Mouse (Mus musculus) ES-E14 (cell line): ENCODE measurements at regions not wholly inside any gene's neighbourhood (a gene's known extent, or its start where the extent isn't known, plus 50 kb on each side); places are given as distances from the start of the nearest gene placed in this dataset.

Experiments used
- DNase-seq: peaks from one replicate; pipeline ENCODE4 v3.0.0-alpha.2; 2013; ENCODE audit warnings: low read depth, low spot score
- H3K27ac ChIP-seq: 2 replicates; pipeline ENCODE4 v1.5.1; 2012; ENCODE audit warnings: low read depth, mild to moderate bottlenecking, low read length, moderate library complexity, mixed read lengths; ENCODE audit not compliant: poor library complexity, insufficient read depth, severe bottlenecking
- H3K36me3 ChIP-seq: 2 replicates; pipeline ENCODE4 v1.6.1; 2012; ENCODE audit warnings: mild to moderate bottlenecking, low read length, moderate library complexity, mixed read lengths; ENCODE audit not compliant: control insufficient read depth, poor library complexity, insufficient read depth, severe bottlenecking
- H3K4me1 ChIP-seq, 2 experiments: fragments of 150-350 bp in 1 of 2; sonication (generic) in 1 of 2; 2 replicates each; pipeline ENCODE4 v1.6.1; 2012; ENCODE audit warnings: low read length in 2 of 2, mild to moderate bottlenecking in 1 of 2, mixed read lengths in 1 of 2; ENCODE audit not compliant: control insufficient read depth in 2 of 2, insufficient read depth in 2 of 2, poor library complexity in 1 of 2
- H3K4me3 ChIP-seq, 2 experiments: fragments of 150-350 bp in 1 of 2; sonication (generic) in 1 of 2; 2 replicates each; pipeline ENCODE4 v1.5.1; 2012; ENCODE audit warnings: low read length in 2 of 2, low read depth in 1 of 2, mild to moderate bottlenecking in 1 of 2, mixed read lengths in 1 of 2; ENCODE audit not compliant: insufficient read depth in 1 of 2, poor library complexity in 1 of 2, severe bottlenecking in 1 of 2
- H3K9ac ChIP-seq: 2 replicates; pipeline ENCODE4 v1.6.1; 2012; ENCODE audit warnings: low read depth, mild to moderate bottlenecking, low read length, mixed read lengths; ENCODE audit not compliant: poor library complexity, insufficient read depth, severe bottlenecking
- H3K9me3 ChIP-seq: fragments of 150-350 bp; sonication (generic); 2 replicates; pipeline ENCODE4 v1.6.1; 2012; ENCODE audit warnings: low read depth, mild to moderate bottlenecking, low read length; ENCODE audit not compliant: control insufficient read depth, insufficient read depth
- CHD2 ChIP-seq: IDR thresholded peaks from 2 replicates; pipeline ENCODE4 v1.6.1; 2014; ENCODE audit warnings: mild to moderate bottlenecking, low read depth, low read length, inconsistent platforms
- HCFC1 ChIP-seq: IDR thresholded peaks from 2 replicates; pipeline ENCODE4 v1.6.1; 2012; ENCODE audit warnings: low read length, inconsistent platforms, borderline replicate concordance; ENCODE audit not compliant: insufficient read depth
- MAFK ChIP-seq: IDR thresholded peaks from 2 replicates; pipeline ENCODE4 v1.6.1; 2014; ENCODE audit warnings: mild to moderate bottlenecking, low read depth, low read length, inconsistent platforms; ENCODE audit not compliant: insufficient read depth
- ZC3H11A ChIP-seq: IDR thresholded peaks from 2 replicates; pipeline ENCODE4 v1.6.1; 2012; ENCODE audit warnings: low read depth, mild to moderate bottlenecking, inconsistent platforms, low read length, borderline replicate concordance
- ZNF384 ChIP-seq: IDR thresholded peaks from 2 replicates; pipeline ENCODE4 v1.6.1; 2012; ENCODE audit warnings: low read depth, low read length, inconsistent platforms
- in situ Hi-C, 2 experiments: fragments of 600-800 bp; cut with MboI; formaldehyde crosslinking; loops; one replicate each; pipeline ENCODE4 v1.15.1; 2025; ENCODE audit warnings: low sequenced_read_pairs in 2 of 2, inconsistent platforms in 1 of 2; ENCODE audit not compliant: unreplicated experiment in 2 of 2

- in situ Hi-C loops = no loop called here
- Histone ChIP-seq H3K4me1 (no peaks in the 10 kb centered on the region), H3K9ac (no peak overlapping the region), H3K36me3 (no peaks in the 10 kb centered on the region), H3K4me3 (no peak overlapping the region), H3K9me3 (no peaks in the 10 kb centered on the region), H3K27ac (no peak overlapping the region)
- no peak for DNase-seq
- TF ChIP-seq CHD2 (no peak), HCFC1 (no peak), ZNF384 (no peak), ZC3H11A (no peak), MAFK (no peak)
Observed at GRCm38 (mm10) chr5:133768856-133769255, 330.7 kb upstream of the Castor2 start.

GRCm38 (mm10) chr5:133757817-133758216, 341.7 kb upstream of the Castor2 start:
- TF ChIP-seq ZC3H11A (no peak), MAFK (no peak), HCFC1 (no peak), CHD2 (no peak), ZNF384 (no peak)
- Histone ChIP-seq H3K4me1 (peaks cover 2 to 13% of the 10 kb centered on the region in 2 experiments; a peak in 2 of 4 replicates), H3K36me3 (no peaks in the 10 kb centered on the region), H3K27ac (no peak overlapping the region), H3K9me3 (no peaks in the 10 kb centered on the region), H3K4me3 (no peak overlapping the region), H3K9ac (no peak overlapping the region)
- in situ Hi-C loops = no loop called here
- DNase-seq = no peak

GRCm38 (mm10) chr5:133754180-133754579, 345.3 kb upstream of the Castor2 start:
- TF ChIP-seq HCFC1 = no peak
- in situ Hi-C loops = no loop called here
- no peaks in the 10 kb centered on the region for H3K9me3 ChIP-seq
- no peaks in the 10 kb centered on the region for H3K36me3 ChIP-seq
- no peak for DNase-seq
- H3K4me1 ChIP-seq = peaks cover 2 to 13% of the 10 kb centered on the region in 2 experiments; a peak in 2 of 4 replicates
- H3K27ac ChIP-seq = no peak overlapping the region
- H3K9ac ChIP-seq = no peak overlapping the region
- H3K4me3 ChIP-seq = no peak overlapping the region

- Histone ChIP-seq H3K36me3 (no peaks in the 10 kb centered on the region), H3K9ac (no peak overlapping the region), H3K4me3 (no peak overlapping the region), H3K27ac (no peak overlapping the region; the same call in 1 of the 2 replicates), H3K9me3 (no peaks in the 10 kb centered on the region), H3K4me1 (peaks cover 2 to 13% of the 10 kb centered on the region in 2 experiments; a peak in 2 of 4 replicates)
- TF ChIP-seq HCFC1 (no peak), CHD2 (no peak), ZNF384 (no peak), ZC3H11A (no peak), MAFK (no peak)
- in situ Hi-C loops = no loop called here
- DNase-seq = no peak
Observed at GRCm38 (mm10) chr5:133753461-133754160, 345.9 kb upstream of the Castor2 start.

- Histone ChIP-seq H3K27ac (no peak overlapping the region), H3K4me3 (no peak overlapping the region), H3K4me1 (peaks cover 4 to 5% of the 10 kb centered on the region in 2 experiments; a peak in 3 of 4 replicates), H3K36me3 (no peaks in the 10 kb centered on the region), H3K9ac (no peak overlapping the region), H3K9me3 (no peaks in the 10 kb centered on the region)
- in situ Hi-C loops = no loop called here
- no peak for TF ChIP-seq HCFC1
- no peak for TF ChIP-seq ZNF384
- TF ChIP-seq MAFK = no peak
- no peak for TF ChIP-seq ZC3H11A
- no peak for TF ChIP-seq CHD2
- DNase-seq = no peak
Observed at GRCm38 (mm10) chr5:133746960-133747359, 352.6 kb upstream of the Castor2 start.
